Mouse (Mus musculus) neural tube, embryonic 15.5 days (tissue): ENCODE measurements around the gene Kcnh7. TPM values are rescaled to one million over a fixed set of nuclear protein-coding genes. Genes with fewer than 3 reads are reported as not detected.
A peak's percentile ranks its signal among the peaks of the same experiment; 100 is the strongest.
"Not testable (repeated sequence)": the region's sequence is repeated elsewhere in the genome, so short reads cannot be mapped to it uniquely, and the experiment has no call there.

Experiments used
- ATAC-seq: fragments of 200-750 bp; cut with Nextera tagmentation; 2 replicates; pipeline ENCODE4 v1.8.0; 2017; ENCODE audit warnings: mild to moderate bottlenecking, moderate TSS enrichment, moderate library complexity; ENCODE audit not compliant: low FRiP score
- H3K27ac ChIP-seq: fragments of 300-500 bp; sonication (generic); replicated peaks from 2 replicates; pipeline ENCODE4 v1.5.1; 2015; ENCODE audit warnings: mild to moderate bottlenecking, inconsistent platforms
- H3K27me3 ChIP-seq: fragments of 300-500 bp; sonication (generic); replicated peaks from 2 replicates; pipeline ENCODE4 v1.6.1; 2015; ENCODE audit warnings: inconsistent platforms
- H3K36me3 ChIP-seq: fragments of 300-500 bp; sonication (generic); 2 replicates; pipeline ENCODE4 v1.6.1; 2015; ENCODE audit warnings: inconsistent platforms
- H3K4me1 ChIP-seq: fragments of 300-500 bp; sonication (generic); 2 replicates; pipeline ENCODE4 v1.6.1; 2015; ENCODE audit warnings: inconsistent platforms
- H3K4me2 ChIP-seq: fragments of 300-500 bp; sonication (generic); 2 replicates; pipeline ENCODE4 v1.6.1; 2015; ENCODE audit warnings: inconsistent platforms, mild to moderate bottlenecking, moderate library complexity
- H3K4me3 ChIP-seq: fragments of 300-500 bp; sonication (generic); replicated peaks from 2 replicates; pipeline ENCODE4 v1.5.1; 2015; ENCODE audit warnings: mild to moderate bottlenecking, inconsistent platforms
- H3K9ac ChIP-seq: fragments of 300-500 bp; sonication (generic); replicated peaks from 2 replicates; pipeline ENCODE4 v1.6.1; 2015; ENCODE audit warnings: mild to moderate bottlenecking, inconsistent platforms
- H3K9me3 ChIP-seq: fragments of 300-500 bp; sonication (generic); replicated peaks from 2 replicates; pipeline ENCODE4 v1.6.1; 2016; ENCODE audit warnings: inconsistent platforms
- WGBS: fragments of 180-500 bp; shearing (Covaris S2); methylation state at CpG from one replicate; pipeline ENCODE4 v1.1.7; 2015; ENCODE audit warnings: mixed read lengths; 5-methylcytosine and 5-hydroxymethylcytosine counted together
- polyA plus RNA-seq: library from polyadenylated mRNA; unstranded; fragments of >200 nt; fragmentation: Nextera tagmentation; extraction: Ambion mirVana; gene quantifications from 2 replicates; pipeline ENCODE4 v1.2.1, GENCODE M21; 2015

Kcnh7 gene
- polyA plus RNA-seq, 1 experiment from 2014 or later = 10.6 TPM

GRCm38 (mm10) chr2:62806931-62807330, 377.2 kb downstream of the Kcnh7 start:
- H3K27me3 ChIP-seq = no peaks in the 10 kb centered on the region
- H3K36me3 ChIP-seq = no peaks in the 10 kb centered on the region
- H3K9ac ChIP-seq = no peak overlapping the region
- no peak overlapping the region for H3K4me2 ChIP-seq
- H3K4me3 ChIP-seq = no peak overlapping the region
- no peaks in the 10 kb centered on the region for H3K9me3 ChIP-seq
- WGBS = 76% methylated on average over 3 of the region's 3 CpGs
- peak; percentile 48; the same call in 1 of the 2 replicates for ATAC-seq
- peaks cover 13% of the 10 kb centered on the region; the same call in 1 of the 2 replicates for H3K4me1 ChIP-seq
- no peak overlapping the region for H3K27ac ChIP-seq

GRCm38 (mm10) chr2:62804030-62804429, 380.1 kb downstream of the Kcnh7 start:
- H3K4me3 ChIP-seq = no peak overlapping the region
- H3K27me3 ChIP-seq = no peaks in the 10 kb centered on the region
- H3K9me3 ChIP-seq = no peaks in the 10 kb centered on the region
- WGBS = 80% methylated on average over 1 of the region's 1 CpGs
- H3K4me2 ChIP-seq = no peak overlapping the region
- H3K27ac ChIP-seq = no peak overlapping the region
- H3K4me1 ChIP-seq = peaks cover 13% of the 10 kb centered on the region; the same call in 1 of the 2 replicates
- H3K36me3 ChIP-seq = no peaks in the 10 kb centered on the region
- no peak for ATAC-seq
- no peak overlapping the region for H3K9ac ChIP-seq

- Histone ChIP-seq H3K4me2 (no peak overlapping the region), H3K27ac (no peak overlapping the region), H3K36me3 (no peaks in the 10 kb centered on the region), H3K4me1 (no peaks in the 10 kb centered on the region), H3K4me3 (no peak overlapping the region), H3K9ac (no peak overlapping the region), H3K27me3 (no peaks in the 10 kb centered on the region), H3K9me3 (no peaks in the 10 kb centered on the region)
- ATAC-seq = no peak
- WGBS = 78% methylated on average over 2 of the region's 2 CpGs
Measured at GRCm38 (mm10) chr2:62784460-62785038, 399.5 kb downstream of the Kcnh7 start.

DNA sequence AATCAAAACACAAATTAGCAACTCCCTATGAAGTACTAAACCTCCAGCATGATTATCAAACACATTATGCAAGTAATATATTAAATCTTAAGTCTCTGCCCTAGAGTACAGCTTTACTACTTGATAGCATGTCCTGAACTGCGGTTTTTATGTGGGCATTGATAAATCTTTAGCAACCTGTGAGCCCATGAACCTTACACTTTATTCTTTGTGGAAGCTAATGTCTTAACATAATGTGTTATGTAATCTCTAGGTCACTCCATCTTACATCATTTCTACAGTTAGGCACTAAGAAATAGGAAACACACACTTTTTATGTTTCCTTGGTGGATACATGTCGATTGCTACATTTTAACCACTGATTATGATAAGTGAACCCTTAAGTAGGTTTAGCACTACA, 437.8 kb downstream of the Kcnh7 start:
- Histone ChIP-seq H3K4me1 (no peaks in the 10 kb centered on the region), H3K36me3 (no peaks in the 10 kb centered on the region), H3K4me2 (no peak overlapping the region), H3K9ac (no peak overlapping the region), H3K27ac (no peak overlapping the region), H3K27me3 (no peaks in the 10 kb centered on the region), H3K4me3 (no peak overlapping the region), H3K9me3 (no peaks in the 10 kb centered on the region)
- peak; percentile 47 for ATAC-seq
- 51% methylated on average over 2 of the region's 2 CpGs for WGBS

DNA sequence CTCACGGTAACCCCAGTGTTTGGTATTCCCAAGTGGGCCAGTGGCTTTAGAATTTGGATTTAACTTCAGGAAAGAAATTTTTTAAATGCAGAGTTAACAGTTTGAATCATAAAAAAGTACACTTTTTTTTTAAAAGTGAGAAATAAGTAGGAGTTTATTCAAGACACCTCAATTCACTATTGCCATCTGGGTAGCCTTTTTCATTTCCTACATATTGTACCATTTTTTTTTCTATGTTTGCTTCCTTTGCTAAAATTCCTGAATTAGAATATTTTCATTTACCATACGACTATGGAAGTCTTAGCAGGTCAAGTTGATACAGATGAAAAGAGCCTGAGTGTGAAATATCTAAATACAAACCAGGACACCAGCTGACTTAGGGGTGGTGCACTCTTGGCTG, 441.0 kb downstream of the Kcnh7 start:
- ATAC-seq = no peak
- no peaks in the 10 kb centered on the region for H3K27me3 ChIP-seq
- 88% methylated on average over 2 of the region's 2 CpGs for WGBS
- H3K9ac ChIP-seq = no peak overlapping the region
- H3K27ac ChIP-seq = no peak overlapping the region
- no peak overlapping the region for H3K4me3 ChIP-seq
- no peak overlapping the region for H3K4me2 ChIP-seq
- no peaks in the 10 kb centered on the region for H3K36me3 ChIP-seq
- no peaks in the 10 kb centered on the region for H3K9me3 ChIP-seq
- no peaks in the 10 kb centered on the region for H3K4me1 ChIP-seq

GRCm38 (mm10) chr2:62730671-62731070, 453.4 kb downstream of the Kcnh7 start:
- Histone ChIP-seq H3K9me3 (no peaks in the 10 kb centered on the region), H3K9ac (no peak overlapping the region), H3K27ac (no peak overlapping the region), H3K4me2 (no peak overlapping the region), H3K4me3 (no peak overlapping the region), H3K4me1 (no peaks in the 10 kb centered on the region), H3K27me3 (no peaks in the 10 kb centered on the region), H3K36me3 (no peaks in the 10 kb centered on the region)
- no peak for ATAC-seq
- 86% methylated on average over 1 of the region's 1 CpGs for WGBS

- H3K4me3 ChIP-seq = no peak overlapping the region
- no peaks in the 10 kb centered on the region for H3K4me1 ChIP-seq
- no peaks in the 10 kb centered on the region for H3K9me3 ChIP-seq
- H3K36me3 ChIP-seq = no peaks in the 10 kb centered on the region
- no peak overlapping the region for H3K9ac ChIP-seq
- no peak overlapping the region for H3K27ac ChIP-seq
- H3K27me3 ChIP-seq = no peaks in the 10 kb centered on the region
- ATAC-seq = no peak
- WGBS = 83% methylated on average over 2 of the region's 2 CpGs
- H3K4me2 ChIP-seq = no peak overlapping the region
Measured at GRCm38 (mm10) chr2:62727732-62728131, 456.4 kb downstream of the Kcnh7 start.

DNA sequence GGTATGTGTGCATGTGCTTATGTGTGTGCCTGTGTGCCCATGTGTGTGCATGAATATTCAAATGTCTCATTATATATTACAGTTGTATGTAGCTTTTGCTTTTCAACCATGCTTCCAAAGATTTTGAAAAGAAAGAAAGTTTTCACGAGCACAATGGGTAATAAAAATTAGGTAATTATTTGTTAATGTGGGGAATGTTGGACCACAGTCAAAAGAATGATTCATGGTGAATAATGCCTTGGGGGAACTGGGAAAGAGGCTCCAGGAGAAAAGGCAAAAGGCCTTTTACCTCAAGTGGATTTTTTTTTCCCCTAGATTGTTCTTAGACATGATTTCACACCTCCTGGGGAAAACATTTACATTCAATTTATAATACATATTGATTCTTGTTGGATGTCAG, 458.1 kb downstream of the Kcnh7 start:
- no peak overlapping the region for H3K27ac ChIP-seq
- H3K4me3 ChIP-seq = no peak overlapping the region
- H3K9ac ChIP-seq = no peak overlapping the region
- no peaks in the 10 kb centered on the region for H3K9me3 ChIP-seq
- H3K4me2 ChIP-seq = no peak overlapping the region
- H3K27me3 ChIP-seq = no peaks in the 10 kb centered on the region
- no peak for ATAC-seq
- WGBS = 33% methylated on average over 1 of the region's 1 CpGs
- H3K4me1 ChIP-seq = no peaks in the 10 kb centered on the region
- H3K36me3 ChIP-seq = no peaks in the 10 kb centered on the region

DNA sequence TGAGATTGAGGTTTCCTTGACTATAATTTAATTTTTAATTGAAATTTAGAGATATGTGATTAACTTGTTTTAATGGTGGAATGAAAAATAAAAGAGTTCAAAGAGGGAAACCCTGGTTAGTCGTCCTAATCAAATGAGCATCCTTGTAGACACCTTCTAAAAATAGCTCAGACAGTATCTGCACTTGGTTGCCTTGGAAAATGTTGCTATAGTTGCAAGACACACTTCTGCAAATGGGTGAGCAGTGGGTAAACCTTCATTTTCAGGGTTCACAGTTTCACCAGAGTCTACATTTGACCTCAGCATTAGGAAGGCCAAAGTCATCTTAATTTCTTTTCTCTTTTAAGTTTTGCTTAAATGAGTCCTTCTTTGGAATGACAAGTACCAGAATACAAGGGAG, 465.7 kb downstream of the Kcnh7 start:
- no peak overlapping the region for H3K27ac ChIP-seq
- 51% methylated on average over 1 of the region's 1 CpGs for WGBS
- H3K27me3 ChIP-seq = no peaks in the 10 kb centered on the region
- H3K4me3 ChIP-seq = no peak overlapping the region
- no peak overlapping the region for H3K4me2 ChIP-seq
- no peaks in the 10 kb centered on the region for H3K4me1 ChIP-seq
- H3K9me3 ChIP-seq = no peaks in the 10 kb centered on the region
- H3K9ac ChIP-seq = no peak overlapping the region
- peaks cover 3% of the 10 kb centered on the region; the same call in 1 of the 2 replicates for H3K36me3 ChIP-seq
- no peak for ATAC-seq

DNA sequence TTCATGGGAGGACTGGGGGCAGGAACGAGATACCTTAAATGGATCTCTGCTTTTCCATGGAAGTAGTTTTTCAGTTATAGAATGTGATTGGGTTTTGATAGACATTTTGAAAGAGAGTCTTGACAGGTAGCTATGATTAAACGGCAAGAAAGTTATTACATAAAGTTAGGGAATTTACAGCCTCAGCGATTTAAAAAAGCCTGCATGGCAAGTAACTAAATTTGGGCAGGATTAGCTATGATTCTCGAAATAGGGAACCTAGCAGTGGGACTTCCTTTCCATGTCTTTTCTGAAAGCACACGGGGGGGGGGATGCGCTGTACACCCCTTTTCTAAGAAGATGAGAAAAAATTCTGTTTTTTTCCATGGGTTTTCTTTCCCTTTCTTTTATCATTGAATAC, 466.8 kb downstream of the Kcnh7 start:
- 90% methylated on average over 6 of the region's 6 CpGs for WGBS
- Histone ChIP-seq H3K9ac (no peak overlapping the region), H3K27ac (no peak overlapping the region), H3K36me3 (peaks cover 3% of the 10 kb centered on the region; the same call in 1 of the 2 replicates), H3K4me2 (no peak overlapping the region), H3K4me1 (no peaks in the 10 kb centered on the region), H3K4me3 (no peak overlapping the region), H3K9me3 (no peaks in the 10 kb centered on the region), H3K27me3 (no peaks in the 10 kb centered on the region)
- ATAC-seq = no peak

- H3K9me3 ChIP-seq = no peaks in the 10 kb centered on the region
- no peak overlapping the region for H3K4me3 ChIP-seq
- WGBS = 87% methylated on average over 4 of the region's 4 CpGs
- no peak overlapping the region for H3K9ac ChIP-seq
- H3K27me3 ChIP-seq = no peaks in the 10 kb centered on the region
- H3K4me2 ChIP-seq = no peak overlapping the region
- H3K27ac ChIP-seq = no peak overlapping the region
- H3K36me3 ChIP-seq = peaks cover 3% of the 10 kb centered on the region; the same call in 1 of the 2 replicates
- no peaks in the 10 kb centered on the region for H3K4me1 ChIP-seq
- ATAC-seq = no peak
Measured at GRCm38 (mm10) chr2:62715260-62715659, 468.8 kb downstream of the Kcnh7 start.

GRCm38 (mm10) chr2:62714362-62714761, 469.7 kb downstream of the Kcnh7 start:
- not testable (repeated sequence) for H3K4me3 ChIP-seq, ATAC-seq, H3K9me3 ChIP-seq, H3K4me1 ChIP-seq, H3K9ac ChIP-seq, H3K36me3 ChIP-seq, H3K4me2 ChIP-seq, H3K27me3 ChIP-seq, H3K27ac ChIP-seq
- 92% methylated on average over 4 of the region's 4 CpGs for WGBS
